Mouse (Mus musculus): ENCODE measurements around the gene Slc25a39. TPM values are rescaled to one million over a fixed set of nuclear protein-coding genes. Genes with fewer than 3 reads are reported as not detected.
A peak's percentile ranks its signal among the peaks of the same experiment; 100 is the strongest.

Slc25a39 gene
- total and polyA plus RNA-seq, 3 experiments: 55.9 to 231 (median 205) TPM

DNA sequence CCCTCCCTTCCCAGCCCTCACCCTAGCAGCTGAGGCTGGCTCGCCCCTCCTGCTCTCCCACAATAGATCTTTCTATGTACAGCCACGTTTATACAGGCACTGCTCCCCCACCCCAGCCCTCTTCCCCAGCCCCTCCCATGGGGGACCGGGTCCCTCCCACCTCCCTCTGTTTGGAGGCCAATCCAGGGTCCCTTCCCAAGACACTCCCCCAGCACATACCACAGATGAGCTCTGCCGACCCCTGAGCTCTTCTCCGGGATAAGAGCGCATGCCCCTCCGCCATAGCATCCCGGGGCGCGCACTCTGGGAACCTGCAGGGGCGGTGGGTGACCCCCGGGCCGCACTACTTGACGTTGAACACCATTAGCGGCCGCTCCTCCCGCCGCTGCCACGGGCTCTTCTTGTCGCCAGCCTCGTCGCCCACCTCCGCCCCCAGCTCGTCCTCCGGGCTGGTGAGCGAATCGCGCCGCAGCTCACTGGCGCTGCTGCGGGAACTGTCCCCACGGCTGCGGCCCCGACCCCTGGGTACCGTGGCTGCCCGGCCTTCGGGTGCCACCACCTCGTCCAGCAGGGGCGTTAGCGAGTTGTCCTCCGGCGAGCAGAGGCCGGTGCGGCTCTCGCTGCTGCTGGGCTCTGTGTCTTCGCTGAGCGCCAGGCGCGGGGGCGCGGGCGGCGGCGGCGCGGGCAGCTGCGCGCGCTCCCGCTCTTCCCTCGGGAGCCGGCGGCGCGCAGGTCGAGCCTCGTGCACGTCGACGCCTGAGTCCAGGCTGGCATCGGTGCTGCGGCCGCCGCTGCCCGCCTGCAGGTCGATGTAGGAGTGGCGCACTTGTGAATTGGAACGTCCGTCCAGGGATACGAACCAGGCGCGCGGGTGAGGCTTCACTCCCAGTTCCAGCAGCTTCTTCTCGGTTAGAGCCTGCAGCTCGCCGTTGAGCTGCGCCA, 29.6 kb upstream of the Slc25a39 start:
- Histone ChIP-seq H3K27me3 (ENCODE audit: insufficient read depth, low read length) (peaks cover 57% of the 10 kb centered on the region), H3K36me3 (replicated peaks) (peaks cover 36% of the 10 kb centered on the region), H3K4me3 (ENCODE audit: low read depth, low read length) (no peak overlapping the region; the same call in 1 of the 2 replicates), H3K9me3 (replicated peaks) (peaks cover 14% of the 10 kb centered on the region), H3K4me1 (ENCODE audit: insufficient read depth, low read depth, low read length) (peaks cover 18% of the 10 kb centered on the region)
- TF ChIP-seq POLR2AphosphoS5 (IDR thresholded peaks at IDR 0.05; ENCODE audit: insufficient replicate concordance, low read depth, low read length) (no peak), GATA1 (IDR thresholded peaks at IDR 0.05; ENCODE audit: borderline replicate concordance, low read length) (no peak), GATA2 (IDR thresholded peaks at IDR 0.05; ENCODE audit: borderline replicate concordance, low read depth, low read length) (no peak), CTCF (IDR thresholded peaks at IDR 0.05; ENCODE audit: low read depth, low read length) (no peak), TAL1 (conservative IDR thresholded peaks at IDR 0.05; ENCODE audit: low read depth, low read length) (no peak)
- no peak for ATAC-seq (ENCODE audit: extremely low read depth, insufficient number of reproducible peaks, low FRiP score, poor library complexity, severe bottlenecking)
- no peak for DNase-seq (ENCODE audit: low spot score)

DNA sequence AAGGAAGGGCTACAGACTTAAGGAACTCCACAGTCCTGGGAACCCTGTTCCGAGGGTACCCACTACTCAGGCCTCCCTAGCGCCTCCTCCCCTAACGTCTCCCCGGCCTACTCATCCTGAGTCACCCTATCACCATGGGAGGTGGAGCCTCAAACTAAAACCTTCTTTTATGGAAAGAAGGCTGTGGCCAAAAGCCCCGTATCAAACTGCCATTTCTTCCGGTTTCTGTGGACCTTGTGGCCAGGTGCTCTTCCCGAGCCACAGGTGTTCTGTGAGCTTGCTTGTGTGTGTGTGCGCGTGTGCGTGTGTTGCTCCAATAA, 28.7 kb upstream of the Slc25a39 start:
- Histone ChIP-seq H3K36me3 (replicated peaks) (peaks cover 36% of the 10 kb centered on the region), H3K27me3 (ENCODE audit: insufficient read depth, low read length) (peaks cover 53% of the 10 kb centered on the region), H3K4me1 (ENCODE audit: insufficient read depth, low read depth, low read length) (peaks cover 26% of the 10 kb centered on the region), H3K9me3 (replicated peaks) (peaks cover 14% of the 10 kb centered on the region), H3K4me3 (ENCODE audit: low read depth, low read length) (no peak overlapping the region)
- TF ChIP-seq CTCF (IDR thresholded peaks at IDR 0.05; ENCODE audit: low read depth, low read length) (no peak), GATA1 (IDR thresholded peaks at IDR 0.05; ENCODE audit: borderline replicate concordance, low read length) (no peak)
- ATAC-seq (ENCODE audit: extremely low read depth, insufficient number of reproducible peaks, low FRiP score, poor library complexity, severe bottlenecking) (no peak), DNase-seq (ENCODE audit: low spot score) (no peak)

DNA sequence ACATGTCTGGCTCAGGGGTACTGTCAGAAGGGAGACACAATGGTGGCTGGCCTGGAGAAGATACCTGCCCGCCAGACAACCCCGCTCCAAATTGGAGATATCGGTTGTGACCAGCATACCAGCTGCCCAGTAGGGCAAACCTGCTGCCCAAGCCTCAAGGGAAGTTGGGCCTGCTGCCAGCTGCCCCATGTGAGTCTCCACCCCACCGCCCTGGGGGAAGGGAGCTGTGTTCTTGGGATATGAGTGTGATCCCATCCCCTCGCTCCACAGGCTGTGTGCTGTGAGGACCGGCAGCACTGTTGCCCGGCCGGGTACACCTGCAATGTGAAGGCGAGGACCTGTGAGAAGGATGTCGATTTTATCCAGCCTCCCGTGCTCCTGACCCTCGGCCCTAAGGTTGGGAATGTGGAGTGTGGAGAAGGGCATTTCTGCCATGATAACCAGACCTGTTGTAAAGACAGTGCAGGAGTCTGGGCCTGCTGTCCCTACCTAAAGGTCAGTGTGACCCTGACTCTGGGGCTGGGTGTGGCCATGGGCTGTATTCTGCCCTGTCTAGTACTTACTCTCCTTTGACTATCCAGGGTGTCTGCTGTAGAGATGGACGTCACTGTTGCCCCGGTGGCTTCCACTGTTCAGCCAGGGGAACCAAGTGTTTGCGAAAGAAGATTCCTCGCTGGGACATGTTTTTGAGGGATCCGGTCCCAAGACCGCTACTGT, 28.2 kb upstream of the Slc25a39 start:
- H3K4me1 ChIP-seq (ENCODE audit: insufficient read depth, low read depth, low read length): peaks cover 30% of the 10 kb centered on the region
- H3K4me3 ChIP-seq (ENCODE audit: low read depth, low read length): no peak overlapping the region
- peaks cover 14% of the 10 kb centered on the region for H3K9me3 ChIP-seq (replicated peaks)
- H3K36me3 ChIP-seq (replicated peaks): peaks cover 36% of the 10 kb centered on the region
- no peak for TF ChIP-seq CTCF (IDR thresholded peaks at IDR 0.05; ENCODE audit: low read depth, low read length)
- no peak for TF ChIP-seq GATA2 (IDR thresholded peaks at IDR 0.05; ENCODE audit: borderline replicate concordance, low read depth, low read length)
- TF ChIP-seq TAL1 (conservative IDR thresholded peaks at IDR 0.05; ENCODE audit: low read depth, low read length): no peak
- no peak for TF ChIP-seq POLR2AphosphoS5 (IDR thresholded peaks at IDR 0.05; ENCODE audit: insufficient replicate concordance, low read depth, low read length)
- TF ChIP-seq GATA1 (IDR thresholded peaks at IDR 0.05; ENCODE audit: borderline replicate concordance, low read length): no peak
- ATAC-seq (ENCODE audit: extremely low read depth, insufficient number of reproducible peaks, low FRiP score, poor library complexity, severe bottlenecking): no peak
- DNase-seq (ENCODE audit: low spot score): no peak
- peaks cover 49% of the 10 kb centered on the region for H3K27me3 ChIP-seq (ENCODE audit: insufficient read depth, low read length)

DNA sequence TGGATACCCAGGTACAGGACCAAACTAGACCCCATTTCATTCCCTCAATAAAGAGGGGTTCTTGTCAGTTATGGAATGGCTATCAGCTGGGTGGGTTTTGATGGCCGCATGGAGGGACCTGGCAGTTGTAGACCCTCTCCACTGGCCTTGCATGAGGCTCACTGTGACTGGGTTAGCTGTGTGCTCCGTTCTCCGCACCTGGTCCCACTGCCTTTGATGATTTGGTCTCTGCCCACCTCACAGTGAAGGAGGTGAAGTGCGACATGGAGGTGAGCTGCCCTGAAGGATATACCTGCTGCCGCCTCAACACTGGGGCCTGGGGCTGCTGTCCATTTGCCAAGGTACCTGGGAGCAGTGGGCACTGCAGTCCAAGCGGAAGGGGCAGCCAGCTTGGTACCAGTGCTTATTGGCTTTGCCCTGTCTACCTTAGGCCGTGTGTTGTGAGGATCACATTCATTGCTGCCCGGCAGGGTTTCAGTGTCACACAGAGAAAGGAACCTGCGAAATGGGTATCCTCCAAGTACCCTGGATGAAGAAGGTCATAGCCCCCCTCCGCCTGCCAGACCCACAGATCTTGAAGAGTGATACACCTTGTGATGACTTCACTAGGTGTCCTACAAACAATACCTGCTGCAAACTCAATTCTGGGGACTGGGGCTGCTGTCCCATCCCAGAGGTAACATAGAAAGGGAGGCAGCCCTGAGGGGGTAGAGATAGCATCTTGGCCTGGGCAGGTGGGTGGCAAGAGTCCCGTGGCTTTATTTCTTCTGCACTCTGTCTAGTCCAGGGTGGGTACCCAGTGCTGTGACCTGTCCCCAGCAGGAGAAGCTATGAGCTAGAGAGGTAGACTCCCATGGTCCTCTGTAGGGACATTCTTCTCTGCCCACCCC, 27.3 kb upstream of the Slc25a39 start:
- no peak for ATAC-seq (ENCODE audit: extremely low read depth, insufficient number of reproducible peaks, low FRiP score, poor library complexity, severe bottlenecking)
- Histone ChIP-seq H3K9me3 (replicated peaks) (peaks cover 14% of the 10 kb centered on the region), H3K4me1 (ENCODE audit: insufficient read depth, low read depth, low read length) (peaks cover 38% of the 10 kb centered on the region), H3K27me3 (ENCODE audit: insufficient read depth, low read length) (peaks cover 45% of the 10 kb centered on the region), H3K36me3 (replicated peaks) (peaks cover 36% of the 10 kb centered on the region), H3K4me3 (ENCODE audit: low read depth, low read length) (no peak overlapping the region)
- TF ChIP-seq TAL1 (conservative IDR thresholded peaks at IDR 0.05; ENCODE audit: low read depth, low read length) (no peak), GATA2 (IDR thresholded peaks at IDR 0.05; ENCODE audit: borderline replicate concordance, low read depth, low read length) (no peak), GATA1 (IDR thresholded peaks at IDR 0.05; ENCODE audit: borderline replicate concordance, low read length) (no peak), POLR2AphosphoS5 (IDR thresholded peaks at IDR 0.05; ENCODE audit: insufficient replicate concordance, low read depth, low read length) (no peak), CTCF (IDR thresholded peaks at IDR 0.05; ENCODE audit: low read depth, low read length) (no peak)
- DNase-seq (ENCODE audit: low spot score): no peak

- H3K36me3 ChIP-seq (replicated peaks): peaks cover 36% of the 10 kb centered on the region
- no peak overlapping the region for H3K4me3 ChIP-seq (ENCODE audit: low read depth, low read length)
- peaks cover 44% of the 10 kb centered on the region for H3K4me1 ChIP-seq (ENCODE audit: insufficient read depth, low read depth, low read length)
- peaks cover 40% of the 10 kb centered on the region for H3K27me3 ChIP-seq (ENCODE audit: insufficient read depth, low read length)
- peaks cover 14% of the 10 kb centered on the region for H3K9me3 ChIP-seq (replicated peaks)
- TF ChIP-seq GATA1 (IDR thresholded peaks at IDR 0.05; ENCODE audit: borderline replicate concordance, low read length) (no peak), CTCF (IDR thresholded peaks at IDR 0.05; ENCODE audit: low read depth, low read length) (peak; percentile 53)
- DNase-seq (ENCODE audit: low spot score) (peak; percentile 70), ATAC-seq (ENCODE audit: extremely low read depth, insufficient number of reproducible peaks, low FRiP score, poor library complexity, severe bottlenecking) (0 out of 2 replicates have a peak, but pooled peaks have one; percentile 17)
These were observed 26.7 kb upstream of the Slc25a39 start for GRCm38 (mm10) chr11:102434406-102434805.

- no peak for TF ChIP-seq TAL1 (conservative IDR thresholded peaks at IDR 0.05; ENCODE audit: low read depth, low read length)
- TF ChIP-seq CTCF (IDR thresholded peaks at IDR 0.05; ENCODE audit: low read depth, low read length): no peak
- no peak for TF ChIP-seq POLR2AphosphoS5 (IDR thresholded peaks at IDR 0.05; ENCODE audit: insufficient replicate concordance, low read depth, low read length)
- no peak for TF ChIP-seq GATA1 (IDR thresholded peaks at IDR 0.05; ENCODE audit: borderline replicate concordance, low read length)
- TF ChIP-seq GATA2 (IDR thresholded peaks at IDR 0.05; ENCODE audit: borderline replicate concordance, low read depth, low read length): no peak
- Histone ChIP-seq H3K9me3 (replicated peaks) (peaks cover 14% of the 10 kb centered on the region), H3K4me3 (ENCODE audit: low read depth, low read length) (no peak overlapping the region), H3K27me3 (ENCODE audit: insufficient read depth, low read length) (peaks cover 40% of the 10 kb centered on the region), H3K4me1 (ENCODE audit: insufficient read depth, low read depth, low read length) (peaks cover 47% of the 10 kb centered on the region), H3K36me3 (replicated peaks) (peaks cover 36% of the 10 kb centered on the region)
- ATAC-seq (ENCODE audit: extremely low read depth, insufficient number of reproducible peaks, low FRiP score, poor library complexity, severe bottlenecking) (no peak), DNase-seq (ENCODE audit: low spot score) (no peak)
These were observed 26.1 kb upstream of the Slc25a39 start for GRCm38 (mm10) chr11:102433866-102434265.
